Mouse (Mus musculus): ENCODE results near the gene Creb3l1. TPM values are rescaled to one million over a fixed set of nuclear protein-coding genes. Genes with fewer than 3 reads are reported as not detected.

Creb3l1 gene
- polyA plus RNA-seq (2015; fragmentation: Illumina TruSeq; extraction: RNeasy Lipid Tissue Mini Kit (QIAGEN cat#74804); ENCODE audit: insufficient read depth, low read depth, low replicate concordance) = 14.1 TPM

GRCm38 (mm10) chr2:92024274-92024672 lies at the start of gene Creb3l1:
Gene Creb3l1 (minus strand): TSS chr2:92024502.

GRCm38 (mm10) chr2:91975581-91976541 lies 48.4 kb downstream of the Creb3l1 start, which contains the start of gene Dgkz:
Gene Dgkz (minus strand): TSS chr2:91975864.

GRCm38 (mm10) chr2:91945483-91945882 lies 78.8 kb downstream of the Creb3l1 start, which contains the start of gene Gm9821:
Gene Gm9821 (plus strand): TSS chr2:91945703.

Other genes starting within 250 kb of the Creb3l1 start
- gene Chrm4, start 97.3 kb downstream of the Creb3l1 start, polyA plus RNA-seq (2015; fragmentation: Illumina TruSeq; extraction: RNeasy Lipid Tissue Mini Kit (QIAGEN cat#74804); ENCODE audit: insufficient read depth, low read depth, low replicate concordance) = not detected
- gene Mdk, start 92.2 kb downstream of the Creb3l1 start, polyA plus RNA-seq (2015; fragmentation: Illumina TruSeq; extraction: RNeasy Lipid Tissue Mini Kit (QIAGEN cat#74804); ENCODE audit: insufficient read depth, low read depth, low replicate concordance) = 5.7 TPM
- gene Gm9821, start 78.8 kb downstream of the Creb3l1 start, polyA plus RNA-seq (2015; fragmentation: Illumina TruSeq; extraction: RNeasy Lipid Tissue Mini Kit (QIAGEN cat#74804); ENCODE audit: insufficient read depth, low read depth, low replicate concordance) = not detected
- 25.4 TPM for gene Dgkz, start 48.6 kb downstream of the Creb3l1 start, polyA plus RNA-seq (2015; fragmentation: Illumina TruSeq; extraction: RNeasy Lipid Tissue Mini Kit (QIAGEN cat#74804); ENCODE audit: insufficient read depth, low read depth, low replicate concordance)
- 10.1 TPM for gene Phf21a, start 68.6 kb upstream of the Creb3l1 start, polyA plus RNA-seq (2015; fragmentation: Illumina TruSeq; extraction: RNeasy Lipid Tissue Mini Kit (QIAGEN cat#74804); ENCODE audit: insufficient read depth, low read depth, low replicate concordance)

All from pancreas, adult 10 weeks (tissue).